Mouse (Mus musculus) embryonic stem cell, embryonic (primary cell): ENCODE measurements around the gene Plekha4.

Experiments
- CTCF ChIA-PET, 4 experiments: fragments of 300-600 bp in 2 of 4; fragments of 350-600 bp in 2 of 4; sonication (Branson Sonifier 250); formaldehyde crosslinking; loops; one replicate each; lab custom pipeline; 2022; ENCODE audit warnings: inconsistent platforms in 2 of 4; lab: Charles Lee
- POLR2A ChIA-PET, 4 experiments: fragments of 300-600 bp in 2 of 4; fragments of 350-600 bp in 2 of 4; sonication (Branson Sonifier 250); formaldehyde crosslinking; loops; one replicate each; lab custom pipeline; 2022; ENCODE audit warnings: antibody characterized with exemption in 4 of 4, inconsistent platforms in 1 of 4; lab: Charles Lee

The Plekha4 gene

DNA sequence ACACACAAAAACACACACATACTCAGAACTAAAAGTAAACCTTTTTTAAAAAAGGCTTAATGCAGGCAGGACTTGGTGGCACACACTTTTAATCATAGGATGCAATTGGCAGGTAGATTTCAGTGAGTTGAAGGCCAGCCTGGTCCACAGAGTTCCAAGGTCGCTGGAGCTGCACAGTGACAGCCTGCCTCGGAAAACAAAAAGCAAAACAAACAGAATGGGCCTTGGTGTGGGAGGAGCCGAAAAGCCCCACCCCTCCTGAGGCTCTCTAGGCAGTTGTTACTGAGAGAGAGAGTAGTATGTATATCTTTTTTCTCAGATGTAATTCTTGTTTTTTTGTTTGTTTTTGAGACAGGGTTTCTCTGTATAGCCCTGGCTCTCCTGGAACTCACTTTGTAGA is 34.9 kb upstream of the Plekha4 start:
- POLR2A ChIA-PET, result interaction anchor here (0.6 to 4.4 kb wide), 23 partner anchors 11 to 377 kb away, joined by 3 to 23 read pairs (median 4); partner anchors contain the start of genes Ftl1 (in 1 of the 4), Nucb1 (in 1 of the 4), Plekha4 (in 1 of the 4) and Ppp1r15a (in 1 of the 4)
- CTCF ChIA-PET, result interaction anchor here in 2 of 4 experiments (1.0 to 2.3 kb wide), 2 partner anchors 14 to 24 kb away, joined by 4 to 13 read pairs; no protein-coding TSS in a partner anchor

DNA sequence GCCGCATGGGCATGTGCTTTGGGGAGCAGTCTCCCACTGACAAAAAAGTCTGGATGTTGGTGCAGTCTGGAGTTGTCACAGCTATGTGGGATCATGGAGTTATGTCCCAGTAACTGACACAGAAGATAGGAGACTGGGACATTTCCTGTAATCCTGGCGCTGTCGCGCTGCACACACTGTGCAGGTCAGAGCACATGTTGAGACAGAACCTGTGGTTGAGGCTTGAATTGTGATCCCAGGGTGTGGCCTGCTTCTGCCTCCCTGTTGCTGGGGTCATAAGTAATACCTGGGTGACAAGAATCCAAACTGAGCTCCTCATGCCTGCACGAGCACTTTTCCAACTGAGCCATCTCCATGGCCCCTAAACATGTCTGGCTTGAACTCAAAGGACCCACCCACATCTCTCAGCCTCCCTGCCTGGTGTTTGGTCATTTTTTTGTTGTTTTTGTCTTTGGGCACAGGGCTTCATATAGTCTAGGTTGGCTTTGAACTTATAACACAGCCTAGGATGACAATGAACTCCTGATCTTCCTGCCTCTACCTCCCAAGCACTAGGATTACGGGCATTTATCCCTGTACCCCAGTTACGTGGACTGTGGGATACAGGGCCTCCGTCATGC is 33.8 kb upstream of the Plekha4 start:
- ChIA-PET CTCF (interaction anchor here in 1 of 4 experiments (2.3 kb wide), 1 partner anchor 23 kb away, joined by 13 read pairs; no protein-coding TSS in a partner anchor), POLR2A (interaction anchor here in 2 of 4 experiments (1.3 to 4.0 kb wide), 11 partner anchors 9 to 209 kb away, joined by 3 to 29 read pairs (median 4); partner anchors contain the start of gene Nucb1 (in 1 of the 2))

DNA sequence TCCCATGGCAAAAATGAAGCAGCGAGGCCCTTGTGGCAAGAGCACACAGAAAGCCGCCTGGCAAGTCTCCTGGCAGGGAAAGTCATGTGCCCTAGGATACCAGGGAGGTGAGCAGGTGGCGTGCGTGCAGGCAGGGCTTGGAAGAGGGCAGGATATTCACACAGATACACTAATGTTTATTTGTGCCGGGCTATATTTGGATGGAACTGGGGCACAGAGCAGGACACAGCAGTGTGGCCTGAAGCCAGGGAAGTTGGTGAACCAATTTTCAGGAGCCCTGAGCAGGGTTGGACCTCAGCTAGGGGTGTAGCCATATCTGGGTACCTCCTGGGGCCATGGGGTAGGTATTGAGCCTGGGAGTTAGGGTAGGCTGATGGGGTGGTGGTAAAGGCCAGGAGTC is 33.2 kb upstream of the Plekha4 start:
- CTCF ChIA-PET, result interaction anchor here in 2 of 4 experiments (0.6 to 0.8 kb wide), 2 partner anchors 16 to 920 kb away, joined by 3 read pairs; no protein-coding TSS in a partner anchor
- POLR2A ChIA-PET, result interaction anchor here in 2 of 4 experiments (1.1 to 4.0 kb wide), 9 partner anchors 9 to 33 kb away, joined by 3 to 29 read pairs (median 5); partner anchors contain the start of genes Bax (in 1 of the 2), Ftl1 (in 1 of the 2) and Nucb1 (in 1 of the 2)

DNA sequence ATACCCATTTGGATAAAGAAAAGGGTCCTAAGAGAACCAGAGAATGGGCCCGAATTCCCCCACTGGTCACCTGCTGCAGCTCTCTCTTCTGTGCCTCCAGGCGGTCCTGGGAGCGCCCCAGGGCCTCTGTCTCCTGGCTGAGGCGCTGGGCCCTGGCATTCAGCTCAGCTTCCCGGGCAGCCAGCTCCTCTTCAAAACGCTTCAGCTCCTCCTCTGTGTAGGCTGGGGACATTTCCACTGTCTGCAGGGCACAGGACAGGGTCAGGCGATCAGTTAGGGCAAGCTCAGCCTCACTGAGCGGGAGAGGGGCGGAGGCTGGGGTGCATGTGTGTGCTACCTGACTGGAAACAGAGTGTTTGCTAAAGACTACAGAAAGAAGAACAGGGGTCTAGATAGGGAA is 31.6 kb upstream of the Plekha4 start:
- ChIA-PET POLR2A (interaction anchor here (0.5 to 4.0 kb wide), 27 partner anchors 9 to 94 kb away, joined by 3 to 29 read pairs (median 4); partner anchors contain the start of genes Ftl1 (in 3 of the 4), Bax (in 2 of the 4), Nucb1 (in 2 of the 4) and Plekha4 (in 1 of the 4)), CTCF (interaction anchor here in 3 of 4 experiments (0.6 to 1.1 kb wide), 5 partner anchors 18 to 365 kb away, joined by 3 to 7 read pairs (median 4); no protein-coding TSS in a partner anchor)

DNA sequence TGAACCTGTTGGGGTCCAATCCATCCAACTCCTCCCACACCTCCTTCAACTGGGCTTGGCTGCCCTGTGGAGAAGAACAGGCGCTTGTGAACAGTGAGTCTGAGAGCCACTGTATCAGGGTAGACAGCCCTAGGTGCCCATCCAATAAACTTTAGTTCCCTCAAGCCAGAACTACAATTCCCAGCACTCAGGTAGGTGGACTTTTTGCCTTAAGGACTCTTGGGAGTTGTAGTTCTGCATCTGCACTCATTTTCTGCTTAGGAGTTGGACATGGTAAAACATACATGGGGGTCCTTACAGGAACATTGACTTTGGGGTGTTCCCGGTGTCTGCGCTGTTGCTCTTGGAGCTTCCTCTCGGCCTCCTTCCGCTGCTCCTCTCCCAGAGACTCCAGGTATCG is 27.7 kb upstream of the Plekha4 start:
- POLR2A ChIA-PET, result interaction anchor here in 2 of 4 experiments (0.6 to 1.0 kb wide), 2 partner anchors 10 to 69 kb away, joined by 4 read pairs; no protein-coding TSS in a partner anchor
- CTCF ChIA-PET, result no interaction called here

DNA sequence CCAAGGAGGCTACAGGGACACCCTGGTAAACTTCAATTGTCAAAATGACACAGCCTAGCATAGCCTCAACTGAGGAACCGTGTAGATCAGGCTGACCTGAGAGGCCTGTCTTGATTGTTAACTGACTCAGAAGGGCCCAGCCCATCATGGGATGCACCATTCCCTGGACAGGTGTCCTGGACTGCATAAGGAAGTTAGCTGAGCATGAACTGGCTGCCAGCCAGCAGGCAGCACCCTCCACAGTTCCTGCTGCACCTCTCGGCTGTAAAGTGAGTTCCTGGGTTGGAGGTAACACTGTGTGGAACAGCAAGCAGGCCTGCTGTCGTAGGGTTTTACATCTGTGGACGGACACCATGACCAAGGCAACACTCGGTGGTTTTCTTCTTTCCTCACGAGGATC is 18.5 kb upstream of the Plekha4 start:
- ChIA-PET POLR2A (interaction anchor here in 3 of 4 experiments (0.7 to 3.6 kb wide), 7 partner anchors 14 to 526 kb away, joined by 3 to 60 read pairs (median 7); partner anchors contain the start of genes Plekha4 (in 2 of the 3), Ppp1r15a (in 2 of the 3), Dhdh (in 1 of the 3) and Nomo1 (in 1 of the 3)), CTCF (interaction anchor here in 2 of 4 experiments (0.8 to 1.4 kb wide), 4 partner anchors 15 to 176 kb away, joined by 3 read pairs; partner anchors contain the start of gene Ntn5 (in 1 of the 2))

DNA sequence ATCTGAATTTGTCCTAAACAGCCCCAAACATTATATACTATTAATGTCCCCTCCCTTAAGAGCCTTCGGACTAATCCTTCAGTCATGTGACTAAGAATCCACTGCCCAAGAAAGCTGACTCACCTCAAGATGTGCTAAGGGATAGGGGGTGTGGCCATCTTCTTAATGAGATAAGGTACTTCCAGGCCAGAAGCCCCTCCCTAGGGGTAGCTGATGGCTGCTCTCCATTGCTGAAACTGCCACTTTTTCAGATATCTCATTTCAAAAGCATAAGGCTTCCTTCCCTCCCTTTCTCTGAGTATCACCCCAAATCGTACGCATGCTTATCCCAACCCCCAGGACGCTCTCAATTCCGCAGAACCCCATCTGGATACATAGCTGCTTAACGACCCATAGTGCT is 17.6 kb upstream of the Plekha4 start:
- ChIA-PET CTCF (interaction anchor here in 3 of 4 experiments (0.6 to 1.4 kb wide), 8 partner anchors 13 to 931 kb away, joined by 3 to 6 read pairs (median 3); partner anchors contain the start of genes Gys1 (in 1 of the 3) and Ntn5 (in 1 of the 3)), POLR2A (interaction anchor here in 3 of 4 experiments (0.7 to 4.2 kb wide), 27 partner anchors 8 to 135 kb away, joined by 3 to 60 read pairs (median 4); partner anchors contain the start of genes Plekha4 (in 3 of the 3), Ppp1r15a (in 3 of the 3), Dhdh (in 2 of the 3) and Ftl1 (in 1 of the 3))

DNA sequence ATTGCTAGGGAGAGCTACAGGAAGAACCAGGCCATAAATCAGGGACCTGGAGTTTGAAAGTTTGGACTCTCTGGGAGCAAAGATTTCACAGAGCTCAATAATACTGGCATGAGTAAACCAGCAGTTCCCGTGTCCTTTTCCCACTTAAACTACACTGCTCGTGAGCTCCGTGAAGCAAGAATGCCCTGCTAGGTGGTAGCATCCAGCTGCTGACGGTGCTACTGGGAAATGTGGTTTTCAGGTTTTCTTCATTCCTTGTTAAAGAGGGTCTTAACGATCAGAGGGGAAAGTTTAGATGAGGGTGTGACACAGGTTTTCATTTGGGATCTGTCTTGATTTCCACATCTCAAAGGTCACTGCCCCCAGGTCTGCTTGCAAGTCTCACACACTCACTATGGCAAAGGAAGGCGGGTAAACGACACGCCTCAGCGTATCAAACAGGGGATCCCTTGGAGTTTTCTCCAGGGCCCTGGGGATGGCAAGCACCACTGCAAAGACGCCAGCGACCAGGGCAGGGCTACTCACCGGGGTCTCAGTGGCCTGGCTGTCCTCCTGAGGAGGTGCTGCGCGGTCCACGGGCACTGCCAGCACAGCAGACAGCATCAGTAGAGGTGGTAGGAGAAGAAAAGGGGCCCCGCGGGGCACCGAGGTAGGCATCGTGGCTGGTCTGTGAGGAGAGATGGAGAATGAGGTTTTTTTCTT is 16.8 kb upstream of the Plekha4 start:
- ChIA-PET POLR2A (interaction anchor here (0.5 to 4.2 kb wide), 39 partner anchors 8 to 694 kb away, joined by 3 to 60 read pairs (median 5); partner anchors contain the start of genes Plekha4 (in 3 of the 4), Ppp1r15a (in 3 of the 4), Aldh16a1 (in 1 of the 4) and Bax (in 1 of the 4)), CTCF (interaction anchor here in 2 of 4 experiments (0.8 to 1.6 kb wide), 7 partner anchors 13 to 104 kb away, joined by 3 to 8 read pairs (median 3); partner anchors contain the start of genes Gys1 (in 1 of the 2) and Kcna7 (in 1 of the 2))

DNA sequence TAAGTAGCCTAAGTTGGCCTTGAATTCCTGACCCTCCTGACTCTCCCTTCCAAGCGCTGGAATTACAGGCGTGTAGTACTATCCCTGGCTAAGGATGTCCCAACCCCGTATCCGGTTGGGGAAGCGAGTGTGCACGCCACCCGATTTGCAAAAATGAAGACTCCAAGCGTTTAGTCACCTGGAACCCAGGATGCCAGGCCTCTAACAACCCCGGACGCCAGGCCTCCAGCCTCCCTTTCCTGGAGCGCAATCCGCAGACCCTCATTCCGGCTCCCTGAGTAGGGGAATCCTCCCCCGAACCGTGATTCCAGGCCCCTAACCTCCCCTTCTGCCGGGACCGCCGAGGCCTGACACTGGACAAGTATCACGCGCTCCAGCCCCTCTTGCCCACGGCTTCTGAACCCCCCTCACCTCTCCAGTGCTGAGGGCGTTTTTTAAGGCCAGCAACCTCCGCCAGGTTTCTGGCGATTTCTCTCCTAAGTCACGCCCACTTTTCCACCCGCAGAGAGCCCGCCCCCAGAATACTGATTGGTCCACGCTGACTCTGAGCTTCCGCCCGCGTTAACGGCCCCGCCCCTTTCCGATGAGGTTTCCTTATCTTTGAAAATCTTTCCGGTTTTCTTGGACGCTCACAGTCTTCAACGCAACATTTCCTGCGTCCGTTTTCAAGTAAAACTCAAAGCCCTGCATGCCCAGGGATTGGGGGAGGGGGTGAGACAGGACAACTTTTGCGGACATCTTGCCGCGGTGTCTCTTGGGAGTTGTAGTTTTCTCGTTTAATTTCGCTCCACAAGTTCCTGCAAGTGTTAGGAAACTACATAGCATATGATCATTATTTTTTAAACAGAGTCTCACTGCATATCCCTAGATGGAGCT is 16.0 kb upstream of the Plekha4 start, which contains the start of gene Nucb1:
Gene Nucb1, minus strand, starts transcription at position 495 of the 876 bp plus-strand sequence.
- CTCF ChIA-PET, result interaction anchor here in 3 of 4 experiments (0.5 to 1.6 kb wide), 21 partner anchors 9 to 294 kb away, joined by 3 to 9 read pairs (median 3); partner anchors contain the start of genes Gys1 (in 1 of the 3), Kcna7 (in 1 of the 3) and Ppfia3 (in 1 of the 3)
- POLR2A ChIA-PET, result interaction anchor here in 3 of 4 experiments (0.6 to 4.2 kb wide), 69 partner anchors 9 to 356 kb away, joined by 3 to 60 read pairs (median 5); partner anchors contain the start of genes Ftl1 (in 3 of the 3), Plekha4 (in 3 of the 3), Ppp1r15a (in 3 of the 3) and Aldh16a1 (in 1 of the 3)

DNA sequence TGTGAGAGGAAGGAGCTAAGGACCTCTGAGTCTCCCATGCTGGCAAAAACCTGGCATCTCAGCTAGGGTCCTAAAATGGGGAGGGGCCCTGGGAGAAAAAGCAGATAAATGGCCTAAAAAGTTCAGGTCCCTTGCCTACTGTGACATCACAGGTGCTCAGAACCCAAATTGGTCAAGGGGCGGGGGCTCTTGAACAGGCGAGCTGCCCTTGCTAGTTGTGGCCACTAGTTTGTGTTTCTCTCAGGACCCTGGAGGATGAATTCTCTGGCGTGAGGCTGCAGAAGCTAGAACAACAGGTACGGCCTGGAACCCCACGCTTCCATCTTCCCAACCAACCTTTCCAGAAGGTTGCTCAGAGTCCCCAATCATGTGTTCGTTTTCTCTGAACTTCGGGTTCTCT is 11.7 kb upstream of the Plekha4 start:
- POLR2A ChIA-PET, result interaction anchor here (0.6 to 5.2 kb wide), 62 partner anchors 7 to 1830 kb away, joined by 3 to 109 read pairs (median 4); partner anchors contain the start of genes Plekha4 (in 4 of the 4), Ppp1r15a (in 4 of the 4), Ftl1 (in 2 of the 4) and Gys1 (in 2 of the 4)
- CTCF ChIA-PET, result interaction anchor here (0.6 to 3.8 kb wide), 22 partner anchors 9 to 528 kb away, joined by 3 to 26 read pairs (median 3); partner anchors contain the start of genes Fam83e (in 1 of the 4) and Prmt1 (in 1 of the 4)

DNA sequence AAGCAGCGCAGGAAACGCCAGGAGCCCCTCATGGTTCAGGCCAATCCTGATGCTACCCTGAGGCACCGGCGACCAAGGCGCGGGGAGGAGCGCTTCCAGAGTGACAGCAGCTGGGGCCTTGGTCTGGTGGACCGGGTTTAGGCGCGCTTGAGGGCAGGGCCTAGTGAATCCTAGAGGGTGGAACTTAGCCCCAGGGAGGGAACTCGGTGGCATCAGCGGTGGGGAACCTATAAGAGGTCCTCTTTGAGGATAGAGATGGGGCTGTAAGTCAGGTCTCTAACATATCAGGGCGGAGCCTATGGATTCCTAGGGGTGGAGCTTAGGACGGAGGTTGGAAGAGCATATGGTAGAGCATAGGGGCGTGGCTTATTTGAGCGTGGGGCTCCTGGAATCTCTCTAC is 10.7 kb upstream of the Plekha4 start:
- ChIA-PET CTCF (interaction anchor here (0.5 to 3.8 kb wide), 25 partner anchors 11 to 268 kb away, joined by 3 to 26 read pairs (median 5); partner anchors contain the start of genes Gys1 (in 1 of the 4), Lmtk3 (in 1 of the 4), Plekha4 (in 1 of the 4) and Ppp1r15a (in 1 of the 4)), POLR2A (interaction anchor here (0.8 to 5.2 kb wide), 75 partner anchors 9 to 529 kb away, joined by 3 to 109 read pairs (median 4); partner anchors contain the start of genes Plekha4 (in 3 of the 4), Ppp1r15a (in 3 of the 4), Sphk2 (in 3 of the 4) and Bax (in 2 of the 4))

DNA sequence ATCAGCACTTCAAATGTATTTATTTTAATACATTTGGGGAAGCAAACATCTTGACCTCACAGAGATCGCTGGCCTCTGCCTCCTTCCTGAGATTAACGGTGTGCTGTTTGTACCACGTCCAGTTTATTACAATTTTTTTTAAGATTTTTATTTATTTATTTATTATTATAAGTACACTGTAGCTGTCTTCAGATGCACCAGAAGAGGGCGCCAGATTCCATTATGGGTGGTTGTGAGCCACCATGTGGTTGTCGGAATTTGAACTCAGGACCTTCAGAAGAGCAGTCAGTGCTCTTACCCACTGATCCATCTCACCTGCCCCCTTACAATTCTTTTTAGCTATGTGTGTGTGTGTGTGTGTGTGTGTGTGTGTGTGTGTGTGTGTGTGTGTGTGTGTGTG is 9.3 kb upstream of the Plekha4 start:
- POLR2A ChIA-PET, result interaction anchor here in 3 of 4 experiments (0.9 to 5.2 kb wide), 13 partner anchors 9 to 59 kb away, joined by 3 to 109 read pairs (median 25); partner anchors contain the start of genes Plekha4 (in 3 of the 3), Ppp1r15a (in 3 of the 3), Bax (in 1 of the 3) and Bcat2 (in 1 of the 3)
- CTCF ChIA-PET, result interaction anchor here (0.6 to 3.8 kb wide), 19 partner anchors 9 to 179 kb away, joined by 3 to 12 read pairs (median 3); partner anchors contain the start of genes Plekha4 (in 1 of the 4), Ppp1r15a (in 1 of the 4) and Tulp2 (in 1 of the 4)

DNA sequence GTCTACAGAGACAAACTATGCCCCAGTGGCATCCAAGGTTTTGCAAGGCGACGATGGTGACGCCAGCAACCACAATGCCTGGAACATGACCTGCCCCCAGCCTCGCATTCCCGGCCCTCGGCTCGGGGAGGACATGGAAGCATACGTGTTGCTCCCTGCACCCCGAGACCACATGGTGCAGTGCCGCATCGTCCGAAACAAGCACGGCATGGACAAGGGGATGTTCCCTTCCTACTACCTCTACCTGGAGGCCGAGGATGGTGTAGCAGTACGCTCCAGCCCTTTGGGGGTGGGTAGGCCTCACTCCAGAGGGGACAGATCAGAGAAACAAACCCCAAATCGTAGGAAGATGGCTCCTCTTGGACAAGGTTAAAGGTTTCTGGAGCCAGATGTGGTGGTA is 7.5 kb upstream of the Plekha4 start:
- CTCF ChIA-PET, result interaction anchor here in 1 of 4 experiments (0.8 to 1.5 kb wide), 2 partner anchors 43 to 84 kb away, joined by 4 to 5 read pairs; partner anchors contain the start of gene Gys1
- POLR2A ChIA-PET, result interaction anchor here in 3 of 4 experiments (0.8 to 5.2 kb wide), 29 partner anchors 8 to 199 kb away, joined by 3 to 40 read pairs (median 4); partner anchors contain the start of genes Nucb1 (in 2 of the 3), Sphk2 (in 2 of the 3), Bax (in 1 of the 3) and Dhdh (in 1 of the 3)

DNA sequence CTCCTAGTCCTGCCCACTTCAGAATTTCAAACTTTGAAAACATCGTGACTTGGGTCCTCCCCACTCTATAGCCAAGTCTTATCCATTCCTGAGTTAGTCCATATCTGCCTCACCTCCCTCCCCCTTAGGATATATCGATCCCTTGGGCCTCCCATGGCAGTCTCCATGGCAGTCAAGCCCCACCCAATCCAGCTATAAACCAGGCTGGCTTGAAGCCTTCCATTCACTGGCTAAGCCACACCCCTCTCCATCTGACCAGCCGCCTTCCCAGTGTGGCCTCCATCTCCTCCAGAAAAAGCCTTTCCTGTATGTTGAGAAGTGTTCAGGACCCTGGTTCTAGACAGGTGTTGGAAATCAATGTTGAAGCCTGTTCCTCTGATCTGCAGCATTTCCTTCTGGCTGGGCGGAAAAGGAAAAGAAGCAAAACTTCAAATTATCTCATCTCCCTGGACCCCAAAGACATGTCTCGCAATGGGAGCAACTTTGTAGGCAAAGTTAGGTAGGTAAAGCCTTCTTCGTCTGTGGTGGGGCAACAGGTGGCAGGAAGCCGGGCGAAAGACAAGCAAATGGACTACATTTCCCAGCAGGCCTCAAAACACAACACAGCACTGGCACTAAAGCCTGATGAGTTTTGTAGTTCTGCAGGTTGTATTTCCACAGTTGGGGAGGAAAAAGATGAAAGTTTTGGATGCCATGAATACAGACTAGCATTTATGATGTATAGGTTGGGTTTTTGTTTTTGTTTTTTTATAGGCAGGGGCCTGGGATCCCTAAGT is 6.6 kb upstream of the Plekha4 start:
- ChIA-PET POLR2A (interaction anchor here in 3 of 4 experiments (0.6 to 2.5 kb wide), 30 partner anchors 9 to 198 kb away, joined by 3 to 17 read pairs (median 4); partner anchors contain the start of genes Nucb1 (in 2 of the 3), Sphk2 (in 2 of the 3), Bax (in 1 of the 3) and Dhdh (in 1 of the 3)), CTCF (interaction anchor here in 1 of 4 experiments (0.7 to 1.5 kb wide), 4 partner anchors 9 to 85 kb away, joined by 4 to 5 read pairs (median 4); partner anchors contain the start of genes Gys1 and Nucb1)
